ENCODE assay signal across 13 mouse cellular contexts in the genomic region with DNA sequence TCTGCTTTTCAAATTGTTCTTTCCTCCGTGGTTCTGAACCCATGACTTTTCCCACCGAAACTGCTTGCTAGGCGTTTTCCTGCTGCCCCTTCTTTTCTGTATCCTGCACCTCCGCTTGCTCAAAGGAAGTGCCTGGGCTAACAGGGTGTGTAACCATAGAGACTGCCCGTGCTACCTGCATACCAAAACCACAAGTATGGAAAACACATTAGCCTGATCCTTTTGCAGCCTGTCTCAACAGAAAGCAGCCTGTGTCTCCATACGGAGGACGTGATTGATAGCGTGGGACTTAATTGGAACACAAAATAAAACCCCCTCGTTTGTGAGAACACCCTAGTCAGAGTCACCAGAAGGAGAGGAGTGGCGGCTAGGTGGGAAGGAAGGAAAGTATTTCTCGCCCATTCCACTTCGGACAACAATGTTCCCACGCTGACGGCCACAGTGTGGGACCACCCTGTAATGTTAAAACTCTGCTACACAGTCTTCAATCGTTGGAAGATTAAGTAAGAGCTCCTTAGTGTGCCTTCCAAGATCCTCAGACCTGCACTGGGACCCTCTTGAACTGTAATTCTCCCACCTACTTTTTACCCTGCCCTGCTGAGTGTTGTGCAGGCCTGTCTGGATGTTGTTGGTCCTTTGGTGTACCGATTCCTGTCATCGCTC. TPM values are rescaled to one million over a fixed set of nuclear protein-coding genes. Genes with fewer than 3 reads are reported as not detected.
DNase-seq lines count a peak whose midpoint lies in the region; ATAC-seq and TF ChIP-seq lines count a peak whose summit lies in the region.
"Had no signal": no experiment of that assay in that cellular context is flagged by ENCODE, and none has a peak within 500 bp of the region (broad histone marks: within the 10 kb centered on the region; RNA-seq: fewer than 3 reads in every experiment).

No protein-coding gene starts in this region.

- no peak overlapping the region for H3K9ac ChIP-seq in forebrain, embryonic 11.5 days (ENCODE audit: low read length)
- H3K9ac ChIP-seq in hindbrain, postnatal 0 days (replicated peaks; ENCODE audit: low read length) = no peak overlapping the region
- H3K9ac ChIP-seq: heart, embryonic 13.5 days had no signal

- no peaks in the 10 kb centered on the region; the same call in 1 of the 2 replicates for H3K4me1 ChIP-seq in forebrain, embryonic 11.5 days (replicated peaks; ENCODE audit: control insufficient read depth, insufficient read depth, low read length)
- peaks cover 15% of the 10 kb centered on the region; the same call in 1 of the 2 replicates for H3K4me1 ChIP-seq in hindbrain, postnatal 0 days (ENCODE audit: insufficient read depth, low read length)
- H3K4me1 ChIP-seq: heart, embryonic 13.5 days had no signal

- H3K36me3 ChIP-seq in forebrain, embryonic 11.5 days (ENCODE audit: control insufficient read depth, insufficient read depth, low read length) = no peaks in the 10 kb centered on the region
- no peaks in the 10 kb centered on the region for H3K36me3 ChIP-seq in hindbrain, postnatal 0 days (ENCODE audit: insufficient read depth, low read length)
- H3K36me3 ChIP-seq: heart, embryonic 13.5 days had no signal

- no peak overlapping the region for H3K27ac ChIP-seq in forebrain, embryonic 11.5 days (ENCODE audit: low read depth, low read length)
- peak overlapping the region; percentile 75 for H3K27ac ChIP-seq in hindbrain, postnatal 0 days
- H3K27ac ChIP-seq: heart, embryonic 13.5 days had no signal

- no peak overlapping the region for H3K4me2 ChIP-seq in forebrain, embryonic 11.5 days (ENCODE audit: low read depth, low read length, severe bottlenecking)
- 0 out of 2 replicates have a peak overlapping the region, but pooled peaks have one; percentile 1 for H3K4me2 ChIP-seq in hindbrain, postnatal 0 days (ENCODE audit: low read depth, low read length)
- H3K4me2 ChIP-seq: heart, embryonic 13.5 days had no signal

- ATAC-seq in frontal cortex, adult (ENCODE audit: low TSS enrichment) = 0 out of 2 replicates have a peak, but pooled peaks have one; percentile 48
- ATAC-seq in forebrain, embryonic 11.5 days (replicated peaks; ENCODE audit: low FRiP score) = peak; percentile 74
- peak; percentile 91 for ATAC-seq in hindbrain, postnatal 0 days
- ATAC-seq: intestine, postnatal 0 days had no signal

- H3K27me3 ChIP-seq in forebrain, embryonic 11.5 days (ENCODE audit: control insufficient read depth, insufficient read depth, low read length) = no peaks in the 10 kb centered on the region
- H3K27me3 ChIP-seq in hindbrain, postnatal 0 days (ENCODE audit: insufficient read depth, low read length) = no peaks in the 10 kb centered on the region
- H3K27me3 ChIP-seq: heart, embryonic 13.5 days had no signal

- no peak for TF ChIP-seq CTCF in hindbrain, postnatal 0 days (IDR thresholded peaks at IDR 0.05; ENCODE audit: low read depth)

- H3K9me3 ChIP-seq in forebrain, embryonic 11.5 days (ENCODE audit: control insufficient read depth, low read length) = no peaks in the 10 kb centered on the region
- no peaks in the 10 kb centered on the region for H3K9me3 ChIP-seq in hindbrain, postnatal 0 days (ENCODE audit: low read length)
- H3K9me3 ChIP-seq: heart, embryonic 13.5 days had no signal

- no peak overlapping the region for H3K4me3 ChIP-seq in forebrain, embryonic 11.5 days (ENCODE audit: low read depth, low read length)
- H3K4me3 ChIP-seq in hindbrain, postnatal 0 days (ENCODE audit: low read length) = no peak overlapping the region
- H3K4me3 ChIP-seq: heart, embryonic 13.5 days had no signal

- 49% methylated on average over 17 of the region's 17 CpGs for WGBS in forebrain, embryonic 11.5 days
- WGBS in hindbrain, postnatal 0 days = 35% methylated on average over 17 of the region's 17 CpGs

- DNase-seq in frontal cortex, postnatal 36 days (ENCODE audit: low spot score in 2 of 2) = no peak
- DNase-seq in forebrain, embryonic 11.5 days (ENCODE audit: low spot score) = no peak
- DNase-seq in hindbrain, postnatal 0 days (ENCODE audit: low spot score) = peak; percentile 67
- DNase-seq in neural tube, embryonic 10.5 days (ENCODE audit: extremely low spot score, low spot score) = peak; percentile 44
- DNase-seq in spleen, postnatal 4 days (ENCODE audit: low spot score in 2 of 2) = no peak
- no peak for DNase-seq in testis, postnatal 14 days (ENCODE audit: low spot score)
- no peak for DNase-seq in c-Kit-positive CD71-positive TER-119-positive erythroid progenitor cells, embryonic 14.5 days (ENCODE audit: low spot score)
- DNase-seq: cerebellum, postnatal 25 days; liver; lung, postnatal 4 days had no signal

RNA-seq across cellular contexts. Expression of gene Phyhipl, which starts 15.6 kb away (rescaled TPM):
- 32.1 and 34.5 TPM in 2 replicates for polyA plus RNA-seq in forebrain, embryonic 11.5 days (2014; fragmentation: Nextera tagmentation; extraction: Ambion mirVana)
- total RNA-seq in hindbrain, postnatal 0 days (2014; rRNA removed) = 38.3 and 55.5 TPM in 2 replicates
- 281 and 287 TPM in 2 replicates for polyA plus RNA-seq in hindbrain, postnatal 0 days (2015; fragmentation: Nextera tagmentation; extraction: Ambion mirVana)

Comparison
In these comparisons a context has a peak if more than half of its experiments do, and no peak if none do; other contexts are left out.
1. DNase-seq: peak in hindbrain, postnatal 0 days (single experiment) and neural tube, embryonic 10.5 days (single experiment); none in frontal cortex, postnatal 36 days (0 of 2), forebrain, embryonic 11.5 days (single experiment), spleen, postnatal 4 days (0 of 2), testis, postnatal 14 days (single experiment) and c-Kit-positive CD71-positive TER-119-positive erythroid progenitor cells, embryonic 14.5 days (single experiment).
2. Peak in every context shown above with its lines, with median percentiles within 50 percentile points of each other: ATAC-seq.